Mouse (Mus musculus) small intestine, adult 2 months (tissue): Measurements from ENCODE around the gene Islr.

ENCODE experiments used
- CTCF ChIP-seq: fragments of 200-500 bp; IDR thresholded peaks from 2 replicates; pipeline ENCODE4 v1.5.1; 2012; ENCODE audit warnings: low read depth, mild to moderate bottlenecking, control low read depth, inconsistent platforms, low read length, moderate library complexity, mixed read lengths; ENCODE audit not compliant: insufficient replicate concordance, insufficient read length; ENCODE audit errors: extremely low read depth
- POLR2A ChIP-seq: fragments of 200-500 bp; IDR thresholded peaks from 2 replicates; pipeline ENCODE4 v1.6.1; 2012; ENCODE audit warnings: low read depth, mild to moderate bottlenecking, control low read depth, inconsistent platforms, low read length, moderate library complexity

- no peak for TF ChIP-seq CTCF
- no peak for TF ChIP-seq POLR2A
Observed at GRCm38 (mm10) chr9:58165779-58166178, 38.3 kb downstream of the Islr start.
